Mouse (Mus musculus) E14TG2a.4 (cell line): ENCODE data around the gene Cux2.

Source experiments
- CTCF ChIP-seq: conservative IDR thresholded peaks from 2 replicates; pipeline ENCODE4 v1.5.1; 2014; ENCODE audit warnings: low read length
- NANOG ChIP-seq: IDR thresholded peaks from 2 replicates; pipeline ENCODE4 v1.6.1; 2014; ENCODE audit warnings: borderline replicate concordance, low read length, mixed read lengths

- TF ChIP-seq CTCF (no peak), NANOG (no peak)
Observed at GRCm38 (mm10) chr5:121834241-121834606, 215.7 kb downstream of the Cux2 start.
